Comparison of ENCODE assay signal across 8 mouse cellular contexts in genomic region chr11:108890544-108890943, GRCm38 (mm10). TPM values are rescaled to one million over a fixed set of nuclear protein-coding genes. Genes with fewer than 3 reads are reported as not detected.
A peak's percentile ranks its signal among the peaks of the same experiment; 100 is the strongest.
DNase-seq lines count a peak whose midpoint lies in the region; ATAC-seq and TF ChIP-seq lines count a peak whose summit lies in the region.

No protein-coding gene starts in this region.

- no peak for DNase-seq in heart, adult 9 months (ENCODE audit: low spot score in 2 of 2)
- DNase-seq in brain, embryonic 14.5 days (ENCODE audit: low read depth), result peak; percentile 69
- no peak for DNase-seq in liver, postnatal 0 days
- DNase-seq in thymus, postnatal 14 days, result no peak
- no peak for DNase-seq in ovary, postnatal 10 days (ENCODE audit: low spot score)
- no peak for DNase-seq in B cell, adult 2 months

- no peak overlapping the region for H3K9ac ChIP-seq in heart, embryonic 11.5 days (ENCODE audit: low read depth, low read length)
- no peak overlapping the region for H3K9ac ChIP-seq in hindbrain, embryonic 12.5 days
- no peak overlapping the region for H3K9ac ChIP-seq in liver, postnatal 0 days (replicated peaks)

- no peak overlapping the region for H3K27ac ChIP-seq in heart, embryonic 11.5 days (ENCODE audit: low read depth, low read length)
- peak overlapping the region; percentile 40; the same call in 1 of the 2 replicates for H3K27ac ChIP-seq in hindbrain, embryonic 12.5 days
- H3K27ac ChIP-seq in liver, postnatal 0 days (ENCODE audit: low read depth), result no peak overlapping the region

- H3K9me3 ChIP-seq in heart, embryonic 11.5 days (replicated peaks; ENCODE audit: control insufficient read depth, low read length), result no peaks in the 10 kb centered on the region
- no peaks in the 10 kb centered on the region for H3K9me3 ChIP-seq in hindbrain, embryonic 12.5 days (replicated peaks)
- no peaks in the 10 kb centered on the region for H3K9me3 ChIP-seq in liver, postnatal 0 days (ENCODE audit: low read length)

- no peak for TF ChIP-seq CTCF in brain, embryonic 14.5 days (IDR thresholded peaks at IDR 0.05; ENCODE audit: borderline replicate concordance, extremely low read depth, insufficient read depth, insufficient read length)
- no peak for TF ChIP-seq CTCF in liver, postnatal 0 days (IDR thresholded peaks at IDR 0.05; ENCODE audit: low read depth)

- TF ChIP-seq POLR2A in brain, embryonic 14.5 days (IDR thresholded peaks at IDR 0.05; ENCODE audit: borderline replicate concordance, extremely low read depth, insufficient read depth, insufficient read length, poor library complexity, severe bottlenecking), result no peak

- H3K4me3 ChIP-seq in heart, embryonic 11.5 days (ENCODE audit: low read depth, low read length), result peak overlapping the region; percentile 41
- peak overlapping the region; percentile 26 for H3K4me3 ChIP-seq in hindbrain, embryonic 12.5 days
- H3K4me3 ChIP-seq in liver, postnatal 0 days (ENCODE audit: low read depth, low read length), result no peak overlapping the region

- H3K4me1 ChIP-seq in heart, embryonic 11.5 days (ENCODE audit: control insufficient read depth, insufficient read depth, low read length), result peaks cover 5% of the 10 kb centered on the region; the same call in 1 of the 2 replicates
- peaks cover 27% of the 10 kb centered on the region for H3K4me1 ChIP-seq in hindbrain, embryonic 12.5 days
- peaks cover 3% of the 10 kb centered on the region; the same call in 1 of the 2 replicates for H3K4me1 ChIP-seq in liver, postnatal 0 days (ENCODE audit: insufficient read depth)

- no peak for ATAC-seq in heart, embryonic 11.5 days (replicated peaks; ENCODE audit: insufficient number of reproducible peaks, low FRiP score, low TSS enrichment)
- 0 out of 2 replicates have a peak, but pooled peaks have one; percentile 39 for ATAC-seq in hindbrain, embryonic 12.5 days (ENCODE audit: low FRiP score)
- ATAC-seq in liver, postnatal 0 days, result no peak

- peak overlapping the region; percentile 75 for H3K4me2 ChIP-seq in heart, embryonic 11.5 days
- H3K4me2 ChIP-seq in hindbrain, embryonic 12.5 days (replicated peaks), result peak overlapping the region; percentile 60
- peak overlapping the region; percentile 62 for H3K4me2 ChIP-seq in liver, postnatal 0 days (ENCODE audit: low read depth, low read length)

- H3K36me3 ChIP-seq in heart, embryonic 11.5 days (ENCODE audit: control insufficient read depth, insufficient read depth, low read length), result no peaks in the 10 kb centered on the region
- H3K36me3 ChIP-seq in hindbrain, embryonic 12.5 days, result no peaks in the 10 kb centered on the region
- H3K36me3 ChIP-seq in liver, postnatal 0 days (replicated peaks; ENCODE audit: insufficient read depth, low read length), result no peaks in the 10 kb centered on the region

- H3K27me3 ChIP-seq in heart, embryonic 11.5 days (ENCODE audit: control insufficient read depth, insufficient read depth, low read length), result peaks cover 16% of the 10 kb centered on the region; the same call in 1 of the 2 replicates
- peaks cover 9% of the 10 kb centered on the region; the same call in 1 of the 2 replicates for H3K27me3 ChIP-seq in hindbrain, embryonic 12.5 days
- 0 out of 2 replicates have a peak, but pooled peaks cover 6% of the 10 kb centered on the region for H3K27me3 ChIP-seq in liver, postnatal 0 days (ENCODE audit: insufficient read depth, low read length)

- WGBS in heart, embryonic 11.5 days (ENCODE audit: insufficient replicate concordance), result 21% methylated on average over 16 of the region's 16 CpGs
- 26% methylated on average over 16 of the region's 16 CpGs for WGBS in hindbrain, embryonic 12.5 days
- 38% methylated on average over 16 of the region's 16 CpGs for WGBS in liver, postnatal 0 days (ENCODE audit: insufficient replicate concordance)

- no peak for TF ChIP-seq EP300 in liver, postnatal 0 days (IDR thresholded peaks at IDR 0.05; ENCODE audit: low read depth)

RNA-seq across cellular contexts. Expression of gene Axin2, which starts 29.6 kb away (rescaled TPM):
- polyA plus RNA-seq in heart, embryonic 11.5 days (2014; fragmentation: Nextera tagmentation; extraction: Ambion mirVana), result 2.9 and 3.0 TPM in 2 replicates
- polyA plus RNA-seq in brain, embryonic 14.5 days (2012; rRNA removed), result 32.4 and 42.2 TPM in 2 replicates
- 17.5 and 20.3 TPM in 2 replicates for polyA plus RNA-seq in hindbrain, embryonic 12.5 days (2016; fragmentation: Nextera tagmentation; extraction: Ambion mirVana)
- 0.47 and 0.63 TPM in 2 replicates for polyA plus RNA-seq in liver, postnatal 0 days (2015; fragmentation: Nextera tagmentation; extraction: Ambion mirVana)
